Mouse (Mus musculus) spleen, adult 2 months (tissue): Measurements from ENCODE around the gene Ddrgk1. TPM values are rescaled to one million over a fixed set of nuclear protein-coding genes. Genes with fewer than 3 reads are reported as not detected.

ENCODE experiments used
- DNase-seq, 2 experiments: peaks; one replicate each; pipeline versions ENCODE4 v3.0.0 to v3.0.0-alpha.2; 2012 to 2021; ENCODE audit warnings: low spot score in 2 of 2, low read depth in 1 of 2
- H3K27ac ChIP-seq: fragments of 200-500 bp; 2 replicates; pipeline ENCODE4 v1.5.1; 2012; ENCODE audit warnings: low read length, inconsistent platforms; ENCODE audit not compliant: insufficient read depth
- H3K27me3 ChIP-seq: fragments of 200-500 bp; 2 replicates; pipeline ENCODE4 v1.6.1; 2012; ENCODE audit warnings: mild to moderate bottlenecking, moderate library complexity, low read length, inconsistent platforms; ENCODE audit not compliant: control insufficient read depth, insufficient read depth
- H3K36me3 ChIP-seq: fragments of 200-500 bp; 2 replicates; pipeline ENCODE4 v1.6.1; 2012; ENCODE audit warnings: mild to moderate bottlenecking, low read length, inconsistent platforms; ENCODE audit not compliant: control insufficient read depth, insufficient read depth
- H3K4me1 ChIP-seq: fragments of 200-500 bp; 2 replicates; pipeline ENCODE4 v1.6.1; 2011; ENCODE audit warnings: inconsistent platforms; ENCODE audit not compliant: control insufficient read depth, insufficient read depth, insufficient read length
- H3K4me3 ChIP-seq: fragments of 200-500 bp; 2 replicates; pipeline ENCODE4 v1.5.1; 2011; ENCODE audit warnings: mild to moderate bottlenecking, inconsistent platforms; ENCODE audit not compliant: insufficient read depth, insufficient read length; ENCODE audit errors: extremely low read depth
- CTCF ChIP-seq: fragments of 200-500 bp; IDR thresholded peaks from 2 replicates; pipeline ENCODE4 v1.5.1; 2011; ENCODE audit warnings: mild to moderate bottlenecking, inconsistent platforms; ENCODE audit not compliant: insufficient read depth, insufficient read length, insufficient replicate concordance; ENCODE audit errors: extremely low read depth
- POLR2A ChIP-seq: fragments of 200-500 bp; IDR thresholded peaks from 2 replicates; pipeline ENCODE4 v1.6.1; 2011; ENCODE audit warnings: low read depth, low read length, inconsistent platforms
- WGBS: fragments of 180-500 bp; shearing (Covaris S2); methylation state at CpG from one replicate; pipeline ENCODE4 v1.1.7; 2018; 5-methylcytosine and 5-hydroxymethylcytosine counted together
- polyA plus RNA-seq: library from polyadenylated mRNA; depleted of rRNA; stranded (reverse); fragments of >200 nt; gene quantifications from 2 replicates; pipeline ENCODE4 v1.2.3, GENCODE M21; 2012

Ddrgk1 gene
- polyA plus RNA-seq, 1 experiment: 50.4 TPM

DNA sequence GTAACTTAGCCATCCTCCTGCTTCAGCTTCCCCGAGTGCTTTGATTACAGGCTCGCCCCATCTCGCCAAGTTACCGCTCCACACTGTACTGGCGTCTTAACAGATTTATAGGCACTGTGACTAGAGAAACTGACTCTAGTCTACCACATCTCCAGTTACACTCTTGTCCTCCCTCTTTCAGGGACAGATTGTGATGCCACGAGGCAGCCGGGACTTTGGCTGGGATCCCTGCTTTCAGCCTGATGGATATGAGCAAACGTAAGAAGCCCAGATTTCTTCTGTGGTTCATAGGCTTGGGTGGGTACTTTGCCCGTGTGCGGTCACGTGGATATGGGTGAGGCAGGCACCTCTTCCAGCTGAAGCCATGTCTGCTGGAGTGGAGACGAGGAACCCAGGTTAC, 14.7 kb upstream of the Ddrgk1 start:
- TF ChIP-seq POLR2A: no peak
- TF ChIP-seq CTCF: no peak
- WGBS: 98% methylated on average over 12 of the region's 12 CpGs
- no peak for DNase-seq
- Histone ChIP-seq H3K4me1 (no peaks in the 10 kb centered on the region), H3K27ac (no peak overlapping the region), H3K4me3 (no peak overlapping the region), H3K27me3 (no peaks in the 10 kb centered on the region), H3K36me3 (peaks cover 38% of the 10 kb centered on the region)

DNA sequence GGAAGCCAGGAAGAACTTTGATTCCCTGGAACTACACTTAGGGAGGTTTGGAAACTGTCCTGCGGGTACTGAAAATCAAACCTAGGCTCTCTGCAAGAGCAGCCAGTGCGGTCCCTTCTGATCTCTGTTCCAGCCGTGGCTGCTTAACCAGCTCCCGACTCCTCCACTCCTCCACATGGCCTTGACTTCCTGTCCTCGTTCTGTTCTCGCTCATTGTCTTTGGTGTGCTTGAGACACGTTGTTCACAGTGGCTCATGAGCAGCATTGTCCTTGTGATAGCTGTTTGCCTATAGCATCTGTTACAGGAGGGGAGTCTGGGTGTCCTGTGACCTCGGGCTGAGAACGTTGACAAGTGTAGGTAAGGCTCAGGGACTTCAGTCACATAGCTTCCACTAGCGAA, 12.8 kb upstream of the Ddrgk1 start:
- no peak overlapping the region for H3K27ac ChIP-seq
- no peak overlapping the region for H3K4me3 ChIP-seq
- TF ChIP-seq CTCF (no peak), POLR2A (no peak)
- H3K36me3 ChIP-seq: peaks cover 41% of the 10 kb centered on the region
- H3K4me1 ChIP-seq: no peaks in the 10 kb centered on the region
- 89% methylated on average over 10 of the region's 10 CpGs for WGBS
- no peak for DNase-seq
- no peaks in the 10 kb centered on the region for H3K27me3 ChIP-seq

DNA sequence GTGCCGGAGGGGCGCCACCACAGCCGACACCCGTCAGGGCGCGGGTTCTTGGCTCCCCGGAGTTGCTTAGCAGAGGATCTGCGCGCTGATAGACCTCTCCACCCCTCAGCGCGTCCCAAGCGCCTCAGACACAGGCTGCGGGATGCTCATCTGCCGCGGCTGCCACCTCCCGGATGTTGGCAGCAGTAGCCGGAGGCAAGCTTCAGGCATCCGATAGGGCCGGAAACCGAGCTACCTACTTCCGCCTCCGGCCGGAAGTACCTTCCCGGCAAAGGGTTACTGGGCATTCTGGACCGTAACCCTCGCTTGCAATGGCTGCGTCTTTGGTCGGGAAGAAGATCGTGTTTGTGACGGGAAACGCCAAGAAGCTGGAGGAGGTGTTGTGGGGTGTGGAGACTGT, 3.1 kb upstream of the Ddrgk1 start, which contains the start of gene Itpa:
Gene Itpa, plus strand, starts transcription at position 52 of the 400 bp plus-strand sequence.
- under 1% methylated on average over 31 of the region's 31 CpGs for WGBS
- Histone ChIP-seq H3K27ac (peak within 1 kb of the TSS; percentile 76), H3K36me3 (peaks cover 8% of the 10 kb centered on the region), H3K4me1 (peaks cover 11% of the 10 kb centered on the region; the same call in 1 of the 2 replicates), H3K27me3 (no peaks in the 10 kb centered on the region), H3K4me3 (peak within 1 kb of the TSS; percentile 77)
- peak; percentile 21; the same call in 1 of the 2 replicates for TF ChIP-seq POLR2A
- TF ChIP-seq CTCF: peak; percentile 46; the same call in 1 of the 2 replicates
- DNase-seq: peak; percentile 70 to 85

DNA sequence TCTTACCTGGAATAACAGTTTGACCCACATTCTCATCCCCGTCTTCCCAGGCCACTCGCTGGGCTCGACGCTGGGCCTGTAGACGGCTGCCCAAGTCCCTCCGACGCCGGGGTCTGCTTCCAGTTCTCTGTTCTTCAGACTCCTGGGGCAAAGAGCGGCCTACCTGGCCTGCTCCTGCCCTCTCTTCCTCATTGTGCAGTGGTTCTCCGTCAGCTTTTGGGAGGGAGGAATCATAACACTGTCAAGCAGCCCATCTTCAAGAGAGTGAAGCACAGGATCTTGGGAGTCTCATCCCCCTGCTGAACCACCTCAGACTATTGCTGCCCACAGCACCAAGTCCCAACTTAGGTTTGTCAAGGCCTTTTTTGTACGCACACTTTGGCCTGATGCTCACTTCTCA, 1.1 kb downstream of the Ddrgk1 start:
- Histone ChIP-seq H3K27ac (no peak overlapping the region), H3K4me1 (peaks cover 11% of the 10 kb centered on the region; the same call in 1 of the 2 replicates), H3K36me3 (peaks cover 18% of the 10 kb centered on the region), H3K4me3 (no peak overlapping the region), H3K27me3 (no peaks in the 10 kb centered on the region)
- DNase-seq: no peak
- TF ChIP-seq POLR2A (no peak), CTCF (no peak)
- WGBS: 93% methylated on average over 11 of the region's 11 CpGs

DNA sequence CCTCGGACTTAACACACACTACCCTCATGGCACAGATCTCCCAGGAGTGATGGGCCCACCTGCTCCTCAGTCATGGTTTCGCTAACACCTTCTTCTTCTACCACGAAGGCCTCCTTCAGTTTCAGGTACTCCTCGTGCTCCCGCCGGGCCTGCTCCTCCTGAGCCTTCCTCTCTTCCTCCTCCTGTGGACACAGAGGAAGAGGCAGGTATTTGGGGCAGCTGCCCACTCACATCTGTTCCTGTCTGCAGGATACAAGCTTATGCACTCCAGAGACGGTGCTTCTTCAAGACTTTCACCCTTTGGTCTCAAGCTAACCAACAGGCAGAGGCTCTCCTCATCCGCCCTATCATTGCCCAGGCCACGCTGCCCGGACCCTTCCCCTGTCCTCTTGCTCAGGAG, 5.9 kb downstream of the Ddrgk1 start:
- TF ChIP-seq POLR2A (no peak), CTCF (no peak)
- WGBS: 93% methylated on average over 10 of the region's 10 CpGs
- no peak for DNase-seq
- H3K36me3 ChIP-seq: peaks cover 40% of the 10 kb centered on the region
- no peak overlapping the region for H3K27ac ChIP-seq
- H3K27me3 ChIP-seq: no peaks in the 10 kb centered on the region
- no peaks in the 10 kb centered on the region; the same call in 1 of the 2 replicates for H3K4me1 ChIP-seq
- H3K4me3 ChIP-seq: no peak overlapping the region

DNA sequence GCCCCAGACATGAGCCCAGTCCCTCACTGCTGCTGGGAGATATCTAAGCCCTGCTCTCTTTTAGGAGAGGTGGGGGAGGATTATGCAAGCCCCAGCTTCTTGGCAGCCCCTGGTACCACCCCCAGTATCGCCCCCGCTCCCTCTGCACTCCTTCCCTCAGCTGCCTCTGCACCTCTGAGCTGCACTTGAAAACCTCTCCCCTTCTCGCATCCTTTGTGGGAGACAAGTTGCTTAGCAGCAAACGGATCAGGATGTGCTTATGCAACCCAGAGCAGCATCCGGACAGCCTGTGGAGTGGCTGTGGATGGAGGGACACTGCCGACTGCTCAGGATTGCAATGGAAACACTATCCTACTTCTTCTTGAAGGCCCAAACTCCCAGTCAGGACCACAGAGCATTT, 6.9 kb downstream of the Ddrgk1 start:
- DNase-seq: no peak
- Histone ChIP-seq H3K27me3 (no peaks in the 10 kb centered on the region), H3K4me1 (no peaks in the 10 kb centered on the region), H3K27ac (no peak overlapping the region), H3K36me3 (peaks cover 40% of the 10 kb centered on the region), H3K4me3 (no peak overlapping the region)
- TF ChIP-seq CTCF (no peak), POLR2A (no peak)
- WGBS: 95% methylated on average over 6 of the region's 6 CpGs

DNA sequence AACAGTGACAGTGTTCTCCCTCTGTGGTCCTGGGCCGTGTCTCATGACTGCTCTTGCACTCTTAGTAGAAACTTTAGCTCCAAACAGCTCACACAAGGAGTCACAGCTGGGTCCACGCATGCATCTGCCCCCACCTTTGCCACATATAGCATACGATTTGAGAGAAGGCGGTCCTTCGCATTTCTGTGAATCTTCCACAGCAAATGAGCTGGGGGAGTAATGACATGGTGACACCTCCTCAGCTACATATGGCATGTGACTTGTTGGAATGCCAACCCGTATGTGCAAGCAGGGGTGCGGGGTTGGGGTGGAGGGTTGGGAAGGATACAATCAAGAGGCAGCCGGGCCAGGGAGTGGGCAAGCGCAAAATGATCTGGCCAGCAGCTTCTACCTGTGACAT, 7.9 kb downstream of the Ddrgk1 start:
- Histone ChIP-seq H3K4me3 (no peak overlapping the region), H3K27me3 (no peaks in the 10 kb centered on the region), H3K27ac (no peak overlapping the region), H3K36me3 (peaks cover 36% of the 10 kb centered on the region), H3K4me1 (no peaks in the 10 kb centered on the region)
- 97% methylated on average over 9 of the region's 9 CpGs for WGBS
- DNase-seq: no peak
- TF ChIP-seq CTCF (no peak), POLR2A (no peak)
